Mouse (Mus musculus): Measurements from ENCODE around the gene Cald1.

- TF ChIP-seq POLR2A (IDR thresholded peaks at IDR 0.05; ENCODE audit: control insufficient read depth, extremely low read depth, insufficient read depth, low read length, poor library complexity) (no peak), CTCF (IDR thresholded peaks at IDR 0.05; ENCODE audit: borderline replicate concordance, control insufficient read depth, extremely low read depth, insufficient read depth, low read length, poor library complexity) (no peak)
Measured at GRCm38 (mm10) chr6:34597316-34597715, 984 bp upstream of the Cald1 start.
